Mouse (Mus musculus): Measurements from ENCODE around the gene Cabp2.
"Not testable (repeated sequence)": the region's sequence is repeated elsewhere in the genome, so short reads cannot be mapped to it uniquely, and the experiment has no call there.

The Cabp2 gene

GRCm38 (mm10) chr19:4081394-4081793 lies at the start of gene Cabp2:
TSS of gene Cabp2 (plus strand) at chr19:4081578.
- no peak for DNase-seq (ENCODE audit: low spot score)

- peak; percentile 58 for DNase-seq (ENCODE audit: low spot score)
Observed at GRCm38 (mm10) chr19:4032668-4033067, 48.7 kb upstream of the Cabp2 start.

- DNase-seq (ENCODE audit: low spot score), result peak; percentile 76
Observed at GRCm38 (mm10) chr19:4033298-4033697, 48.1 kb upstream of the Cabp2 start.

GRCm38 (mm10) chr19:4033742-4034141 lies 47.6 kb upstream of the Cabp2 start:
- no peak for DNase-seq (ENCODE audit: low spot score)

- DNase-seq (ENCODE audit: low spot score), result no peak
Observed at GRCm38 (mm10) chr19:4036327-4037045, 44.9 kb upstream of the Cabp2 start.

GRCm38 (mm10) chr19:4037154-4037787 lies 44.1 kb upstream of the Cabp2 start:
- DNase-seq (ENCODE audit: low spot score), result not testable (repeated sequence)

- peak; percentile 83 for DNase-seq (ENCODE audit: low spot score)
Observed at GRCm38 (mm10) chr19:4037788-4038232, 43.6 kb upstream of the Cabp2 start, which contains the start of gene Gstp1. TSS of gene Gstp1 (minus strand) at chr19:4037985.

- not testable (repeated sequence) for DNase-seq (ENCODE audit: low spot score)
Observed at GRCm38 (mm10) chr19:4040941-4041340, 40.4 kb upstream of the Cabp2 start.

- not testable (repeated sequence) for DNase-seq (ENCODE audit: low spot score)
Observed at GRCm38 (mm10) chr19:4041500-4041899, 39.9 kb upstream of the Cabp2 start.

GRCm38 (mm10) chr19:4042124-4042523 lies 39.3 kb upstream of the Cabp2 start:
- no peak for DNase-seq (ENCODE audit: low spot score)

- not testable (repeated sequence) for DNase-seq (ENCODE audit: low spot score)
Observed at GRCm38 (mm10) chr19:4044109-4044508, 37.3 kb upstream of the Cabp2 start.

GRCm38 (mm10) chr19:4045966-4046865 lies 35.2 kb upstream of the Cabp2 start, which contains the start of gene Gstp2:
TSS of gene Gstp2 (minus strand) at chr19:4046023.
- DNase-seq (ENCODE audit: low spot score), result peak; percentile 72

GRCm38 (mm10) chr19:4046866-4047254 lies 34.5 kb upstream of the Cabp2 start:
- DNase-seq (ENCODE audit: low spot score), result peak; percentile 75

GRCm38 (mm10) chr19:4047859-4048258 lies 33.5 kb upstream of the Cabp2 start:
- peak; percentile 47 for DNase-seq (ENCODE audit: low spot score)

GRCm38 (mm10) chr19:4049069-4049468 lies 32.3 kb upstream of the Cabp2 start:
- not testable (repeated sequence) for DNase-seq (ENCODE audit: low spot score)

- no peak for DNase-seq (ENCODE audit: low spot score)
Observed at GRCm38 (mm10) chr19:4051016-4051415, 30.4 kb upstream of the Cabp2 start.

GRCm38 (mm10) chr19:4051741-4052515 lies 29.4 kb upstream of the Cabp2 start:
- no peak for DNase-seq (ENCODE audit: low spot score)

GRCm38 (mm10) chr19:4052516-4053030 lies 28.8 kb upstream of the Cabp2 start:
- DNase-seq (ENCODE audit: low spot score), result no peak

- DNase-seq (ENCODE audit: low spot score), result no peak
Observed at GRCm38 (mm10) chr19:4054613-4055012, 26.8 kb upstream of the Cabp2 start.

- no peak for DNase-seq (ENCODE audit: low spot score)
Observed at GRCm38 (mm10) chr19:4055216-4055946, 26.0 kb upstream of the Cabp2 start.
